Mouse (Mus musculus) cerebellum, postnatal 10 days (tissue): ENCODE measurements at regions not wholly inside any gene's neighbourhood (a gene's known extent, or its start where the extent isn't known, plus 50 kb on each side); places are given as distances from the start of the nearest gene placed in this dataset.

Source experiments
- DNase-seq, 2 experiments: peaks; one replicate each; pipeline ENCODE4 v3.0.0; 2021; ENCODE audit warnings: mixed read lengths in 2 of 2

DNA sequence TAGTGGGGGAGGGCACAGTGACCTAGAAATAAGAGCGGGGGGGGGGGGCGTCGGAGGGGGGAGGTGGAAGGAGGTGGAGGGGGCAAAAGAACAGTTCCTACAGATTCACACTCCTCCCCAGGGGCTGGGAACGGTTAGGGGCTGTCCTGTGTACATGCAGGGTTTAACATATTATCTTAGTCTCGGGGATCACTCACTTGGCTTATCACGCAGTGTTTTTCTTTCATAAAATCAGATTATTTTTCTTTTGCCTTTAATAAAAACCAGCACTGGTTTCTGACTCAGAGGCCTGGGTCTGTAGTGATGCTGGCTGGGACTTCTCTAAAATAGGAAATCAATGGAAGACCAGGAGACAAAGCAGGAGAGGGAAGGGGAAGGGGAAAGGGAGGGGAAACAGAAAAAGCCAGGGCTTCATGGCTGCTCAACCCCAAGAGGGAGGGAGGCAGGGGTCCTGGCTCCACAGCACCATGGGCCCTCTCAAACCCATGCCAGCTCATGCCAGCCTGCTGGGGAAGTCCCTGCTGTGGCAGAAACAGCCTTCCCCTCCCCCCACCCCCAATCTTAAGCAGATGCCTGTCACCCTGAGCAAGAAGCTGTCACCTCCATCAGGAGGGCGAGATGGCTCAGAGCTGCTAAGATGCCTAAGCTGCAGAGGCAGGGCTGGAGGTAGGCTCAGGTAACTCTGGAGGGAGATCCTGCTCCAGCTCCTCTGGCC, 108.3 kb upstream of the Syt13 start:
- no peak for DNase-seq

- DNase-seq = no peak
These were observed 107.5 kb upstream of the Syt13 start for GRCm38 (mm10) chr2:92807404-92807803.

DNA sequence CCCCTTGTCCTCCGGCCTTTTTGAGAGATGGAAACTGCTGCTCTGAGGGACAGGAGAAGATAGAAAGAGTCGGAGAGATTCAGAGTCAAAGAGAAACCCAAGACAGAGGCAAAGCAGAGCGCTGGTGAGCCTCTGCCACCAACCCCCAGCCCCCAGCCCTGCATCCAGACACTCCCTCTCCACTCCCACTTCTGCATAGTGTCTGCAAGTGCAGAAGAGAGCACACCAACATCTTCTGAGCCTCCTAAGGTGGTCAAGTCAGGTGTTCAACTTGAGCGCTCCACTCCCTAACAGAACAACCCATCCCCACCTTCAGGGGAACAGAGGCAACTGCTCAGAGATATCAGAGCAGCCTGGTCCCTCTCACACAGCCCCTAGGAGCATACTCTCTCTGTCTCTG, 106.8 kb upstream of the Syt13 start:
- no peak for DNase-seq

GRCm38 (mm10) chr2:92809226-92809625, 105.7 kb upstream of the Syt13 start:
- DNase-seq = no peak

GRCm38 (mm10) chr2:92809681-92810323, 105.1 kb upstream of the Syt13 start:
- DNase-seq = no peak

DNA sequence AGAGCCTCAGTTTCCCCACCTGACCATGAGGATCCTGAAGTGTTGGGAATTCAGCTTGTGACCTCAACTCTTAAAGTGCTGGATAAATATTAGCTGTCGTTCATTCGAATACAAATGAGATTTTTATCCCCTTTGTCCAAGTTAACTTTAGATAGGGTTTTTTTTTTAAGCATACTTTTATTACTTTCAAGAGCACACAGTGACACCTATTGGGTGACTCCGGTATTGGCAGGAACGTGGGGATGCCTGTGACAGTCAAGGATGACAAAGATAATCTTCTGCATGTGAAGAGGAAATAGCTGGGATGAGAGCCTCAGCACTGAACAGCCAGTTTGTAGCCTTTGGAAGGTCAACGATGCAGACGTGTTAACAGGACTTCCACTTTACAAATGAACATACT, 103.9 kb upstream of the Syt13 start:
- DNase-seq = peak; percentile 80 to 82

DNA sequence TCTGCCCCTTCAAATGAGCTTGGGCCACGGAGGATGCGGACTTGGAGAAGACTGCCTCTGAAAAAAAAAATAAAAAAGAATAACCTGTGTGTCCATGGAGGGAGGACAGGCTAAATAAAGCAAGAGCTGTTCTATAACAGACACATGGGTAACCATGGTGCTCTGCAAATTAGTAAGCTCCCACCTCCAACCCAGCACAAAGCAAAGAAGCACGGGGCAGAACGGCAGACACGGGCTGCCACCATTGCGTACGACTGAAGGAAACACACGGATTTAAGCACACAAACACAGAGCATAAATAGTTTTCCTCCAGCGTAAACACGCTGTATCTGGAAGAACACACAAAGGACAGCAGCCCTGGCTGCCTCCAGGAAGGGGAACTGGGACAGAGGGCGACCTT, 101.9 kb upstream of the Syt13 start:
- no peak for DNase-seq

DNA sequence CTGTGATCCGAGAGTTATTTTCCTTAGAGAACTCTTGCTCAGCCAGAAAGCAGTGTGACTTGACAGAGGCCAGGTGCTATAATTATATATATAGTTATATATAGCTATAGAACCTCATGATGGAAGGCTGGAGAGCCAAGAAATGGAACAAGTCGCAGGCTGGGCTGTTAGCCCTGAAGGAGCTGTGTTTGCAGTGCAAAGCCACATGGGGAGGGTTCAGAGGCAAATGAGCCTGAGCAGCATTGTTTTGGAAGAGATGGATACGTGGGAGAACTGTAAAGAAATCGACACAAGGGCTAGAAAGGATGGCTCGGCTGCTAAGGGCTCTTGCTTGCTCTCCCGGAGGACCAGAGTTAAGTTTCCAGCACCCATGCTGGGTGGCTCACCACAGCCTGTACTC, 95.3 kb upstream of the Syt13 start:
- DNase-seq = no peak

GRCm38 (mm10) chr2:92824325-92824724, 90.6 kb upstream of the Syt13 start:
- no peak for DNase-seq

DNA sequence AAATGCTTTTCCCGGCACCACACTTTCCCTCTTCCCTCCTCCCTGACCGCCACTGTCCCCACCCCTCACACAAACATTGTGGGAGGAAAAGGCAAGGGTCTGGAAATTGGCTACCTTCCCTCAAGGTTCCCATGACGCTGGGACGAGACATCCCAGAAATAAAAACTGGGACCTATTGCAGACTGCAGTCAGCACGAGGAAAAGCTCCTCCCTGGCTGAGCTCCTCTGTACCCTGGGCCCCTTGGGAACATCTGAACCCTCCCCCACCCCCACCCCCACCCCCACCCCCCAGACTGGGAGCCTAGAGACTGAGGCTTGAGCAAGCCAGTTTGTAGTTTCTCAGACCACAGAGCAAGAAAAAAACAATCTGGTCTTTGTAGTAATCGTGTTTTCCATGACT, 89.5 kb upstream of the Syt13 start:
- no peak for DNase-seq

DNA sequence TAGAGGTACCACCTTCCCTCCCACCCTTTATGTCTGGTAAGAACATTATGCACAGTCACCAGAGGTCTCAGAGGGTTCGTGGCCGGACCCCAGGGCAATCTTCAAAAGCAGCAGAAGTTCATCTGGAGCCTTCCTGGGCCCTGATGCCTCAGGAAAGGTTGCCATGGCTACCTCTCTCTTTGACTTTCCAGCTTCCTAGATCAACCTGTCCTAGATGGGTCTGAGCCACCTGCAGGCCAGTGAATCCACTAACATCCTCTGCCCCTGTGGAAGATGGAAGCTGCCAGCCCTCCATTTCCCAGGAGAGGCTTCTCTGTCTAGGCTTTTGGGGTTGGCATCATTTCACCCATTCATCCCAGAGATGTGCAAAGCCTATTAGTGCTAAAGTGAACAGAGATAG, 84.8 kb upstream of the Syt13 start:
- no peak for DNase-seq

- no peak for DNase-seq
These were observed 83.1 kb upstream of the Syt13 start for GRCm38 (mm10) chr2:92831784-92832183.

DNA sequence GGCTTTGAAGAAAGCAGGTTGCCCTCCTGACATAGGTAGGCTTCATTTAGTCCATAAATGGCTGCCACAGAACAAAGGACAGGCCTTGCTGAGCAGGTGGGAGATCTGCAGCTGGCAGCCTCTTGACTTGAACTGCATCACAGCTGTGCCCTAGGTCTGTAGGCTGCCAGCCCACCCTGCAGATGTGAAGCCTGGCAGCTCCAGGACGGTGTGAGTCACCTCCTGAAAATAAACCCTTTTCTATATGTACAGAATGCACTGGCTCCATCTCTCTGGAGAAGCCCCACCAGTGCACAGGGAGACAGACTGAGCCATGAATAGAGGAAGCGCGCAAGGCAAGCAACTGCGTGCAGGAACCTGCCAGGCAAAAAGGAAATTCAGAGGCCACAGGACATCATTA, 78.7 kb upstream of the Syt13 start:
- no peak for DNase-seq

- no peak for DNase-seq
These were observed 76.9 kb upstream of the Syt13 start for GRCm38 (mm10) chr2:92838012-92838411.

DNA sequence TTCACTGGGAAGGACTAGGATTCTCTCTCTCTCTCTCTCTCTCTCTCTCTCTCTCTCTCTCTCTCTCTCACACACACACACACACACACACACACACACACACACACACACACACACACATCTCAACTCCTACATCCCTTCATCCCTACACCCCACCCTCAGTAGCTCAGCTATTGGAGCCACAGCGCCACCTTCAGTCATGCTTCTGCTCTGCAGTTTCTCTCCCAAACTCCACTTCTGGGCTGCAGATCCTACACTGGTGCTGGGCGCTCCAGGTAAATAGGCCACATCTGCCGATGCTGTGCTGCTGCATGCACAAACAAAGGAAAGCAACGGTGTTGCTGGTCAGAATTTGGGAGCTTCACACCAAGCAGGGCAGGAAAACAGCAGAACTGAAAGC, 74.9 kb upstream of the Syt13 start:
- peak; percentile 76 to 84 for DNase-seq

GRCm38 (mm10) chr2:92841626-92842025, 73.3 kb upstream of the Syt13 start:
- no peak for DNase-seq

DNA sequence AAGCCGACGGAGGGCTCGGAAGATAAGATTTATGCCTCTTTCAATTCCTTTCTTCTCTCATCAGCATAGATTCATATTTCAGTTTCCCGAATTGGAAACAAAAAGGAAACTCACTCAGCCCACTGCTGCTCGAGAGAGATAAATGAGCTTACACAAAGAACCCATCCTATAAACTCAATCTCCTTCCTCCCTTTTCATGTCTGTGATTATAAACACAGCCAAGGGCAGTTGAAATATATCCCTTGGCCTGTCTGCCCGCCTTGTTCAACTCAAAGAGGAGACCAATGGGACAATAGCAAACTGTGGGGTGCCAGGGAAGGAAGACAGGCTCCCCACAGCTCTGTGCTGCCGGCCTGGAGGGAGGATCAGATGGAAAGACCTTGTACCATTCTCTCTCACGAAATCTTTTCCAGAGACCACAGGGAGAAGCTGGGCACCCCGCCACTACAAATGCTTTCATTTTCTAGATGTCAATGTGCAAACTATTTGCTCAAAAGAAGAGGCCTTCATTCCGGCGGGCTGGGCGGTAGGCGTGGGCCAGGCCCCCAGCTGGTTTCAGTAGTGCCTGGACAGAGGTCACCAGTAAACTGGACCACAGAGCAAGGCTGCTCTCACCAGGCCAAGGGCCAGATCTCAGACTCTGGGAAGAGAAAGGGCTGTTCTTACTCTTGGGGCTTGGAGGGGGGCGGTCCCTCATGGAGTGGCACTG, 69.7 kb upstream of the Syt13 start:
- peak; percentile 47 to 72 for DNase-seq

DNA sequence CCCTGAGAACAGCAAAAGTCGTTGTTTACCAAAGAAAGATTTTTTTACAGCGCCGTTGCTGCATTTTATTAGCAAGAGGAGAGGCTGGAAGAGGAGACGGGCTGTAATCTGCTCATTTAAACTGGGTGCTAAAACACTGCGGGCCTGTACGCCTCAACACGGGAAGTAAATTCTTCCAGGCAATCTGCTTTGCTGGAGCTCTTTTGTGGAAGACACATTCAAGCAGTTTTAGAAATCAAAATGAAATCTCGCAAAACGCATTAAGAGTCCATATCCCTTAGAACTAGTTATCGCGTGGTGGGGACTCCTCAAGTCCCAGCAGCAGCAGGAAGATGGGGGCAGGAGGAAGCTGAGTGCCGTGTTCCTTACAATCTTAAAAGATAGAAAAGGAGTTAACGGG, 65.9 kb upstream of the Syt13 start:
- DNase-seq = no peak

GRCm38 (mm10) chr2:92851336-92851735, 63.6 kb upstream of the Syt13 start:
- DNase-seq = peak; percentile 42 to 51

DNA sequence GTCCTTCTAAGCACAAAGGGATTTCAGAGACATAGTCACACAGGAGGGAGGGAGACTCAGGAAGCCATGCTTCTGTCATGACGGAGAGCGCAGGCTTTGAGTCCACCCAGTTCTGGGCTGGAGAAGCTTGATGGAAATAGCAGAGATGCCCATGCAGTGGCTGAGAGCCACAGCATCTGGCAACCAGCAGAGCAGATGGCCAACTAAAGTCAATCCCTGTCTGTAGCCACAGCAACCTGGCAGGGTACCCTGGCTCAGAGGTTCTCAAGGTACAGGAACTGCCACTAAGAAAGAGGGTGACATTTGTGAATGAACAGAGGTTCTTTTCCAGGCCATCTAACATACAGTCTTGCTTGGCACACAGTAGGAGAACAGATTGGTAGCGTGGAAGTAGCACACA, 61.7 kb upstream of the Syt13 start:
- peak; percentile 81 to 87 for DNase-seq

DNA sequence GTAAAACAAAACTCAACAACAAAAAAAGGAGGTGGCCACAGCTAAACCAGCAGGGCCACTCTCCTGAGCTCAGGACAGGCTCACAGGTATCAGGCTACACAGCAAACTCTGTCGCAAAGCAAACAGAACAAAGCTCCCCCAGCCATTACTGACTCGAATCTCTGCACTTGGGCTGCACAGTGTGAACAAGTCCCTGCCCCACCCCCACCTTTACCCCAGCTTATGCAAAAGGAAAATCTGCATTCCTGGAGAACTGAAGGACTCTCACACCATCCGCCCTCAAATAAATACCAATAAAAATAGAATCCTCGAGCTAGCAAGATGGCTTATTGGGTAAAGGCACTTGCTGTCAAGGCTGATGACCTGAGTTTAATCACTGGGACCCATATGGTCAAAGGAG, 60.6 kb upstream of the Syt13 start:
- DNase-seq = no peak

DNA sequence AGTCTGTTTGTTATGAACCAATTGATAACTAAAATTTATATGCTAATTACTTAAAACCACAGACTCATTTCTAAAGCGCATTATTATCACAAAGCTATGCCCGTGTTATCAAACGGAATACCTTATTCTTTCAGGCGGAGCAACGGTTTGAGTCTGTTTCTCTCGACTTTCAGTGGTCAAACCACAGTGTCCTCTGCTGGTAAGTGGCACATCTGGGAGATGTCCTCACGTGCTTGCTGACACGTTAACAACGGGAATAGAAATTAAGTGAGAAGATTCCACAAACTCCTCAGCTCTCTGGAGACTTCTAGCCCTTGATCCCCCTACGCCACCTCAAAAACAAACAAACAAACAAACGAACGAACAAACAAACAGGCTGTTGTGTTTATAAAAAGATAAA, 58.9 kb upstream of the Syt13 start:
- DNase-seq = no peak

DNA sequence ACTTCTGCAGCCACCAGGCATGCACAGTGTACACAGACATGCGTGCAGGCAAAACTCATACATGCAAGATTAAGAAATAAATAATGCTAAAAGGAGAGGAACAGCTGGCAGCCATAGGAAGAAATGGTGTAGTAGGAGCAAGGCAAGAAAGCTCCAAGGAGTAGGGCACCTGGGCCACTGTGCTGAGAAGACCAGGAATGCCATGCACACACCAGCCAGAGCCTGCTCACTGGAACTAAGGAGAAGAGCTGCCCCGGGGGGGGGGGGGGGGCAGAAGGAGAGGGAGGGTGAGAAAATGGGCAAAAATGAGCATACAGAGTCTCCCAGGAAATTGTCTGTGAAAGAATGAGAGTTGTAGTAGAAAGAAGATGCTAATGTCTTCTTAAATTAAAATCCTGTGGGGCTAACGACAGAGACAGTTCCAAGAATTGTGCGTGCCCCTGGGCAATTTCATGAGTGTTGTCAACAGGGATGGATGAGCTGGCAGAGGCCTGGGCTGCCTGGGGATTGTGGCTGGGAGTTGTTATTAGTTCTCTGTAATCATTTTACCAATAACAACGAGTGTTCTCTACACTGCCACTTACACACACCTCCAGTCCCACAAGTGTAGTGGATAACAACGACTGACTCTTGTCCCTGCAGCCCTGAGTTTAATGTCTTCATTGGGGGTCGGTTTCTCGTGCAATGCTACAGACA, 54.2 kb upstream of the Syt13 start:
- DNase-seq = no peak
